Mouse (Mus musculus): Measurements from ENCODE around the gene Hoxb5. TPM values are rescaled to one million over a fixed set of nuclear protein-coding genes. Genes with fewer than 3 reads are reported as not detected.

Gene Hoxb5
- total RNA-seq, 2 experiments from 2014 or later: not detected

DNA sequence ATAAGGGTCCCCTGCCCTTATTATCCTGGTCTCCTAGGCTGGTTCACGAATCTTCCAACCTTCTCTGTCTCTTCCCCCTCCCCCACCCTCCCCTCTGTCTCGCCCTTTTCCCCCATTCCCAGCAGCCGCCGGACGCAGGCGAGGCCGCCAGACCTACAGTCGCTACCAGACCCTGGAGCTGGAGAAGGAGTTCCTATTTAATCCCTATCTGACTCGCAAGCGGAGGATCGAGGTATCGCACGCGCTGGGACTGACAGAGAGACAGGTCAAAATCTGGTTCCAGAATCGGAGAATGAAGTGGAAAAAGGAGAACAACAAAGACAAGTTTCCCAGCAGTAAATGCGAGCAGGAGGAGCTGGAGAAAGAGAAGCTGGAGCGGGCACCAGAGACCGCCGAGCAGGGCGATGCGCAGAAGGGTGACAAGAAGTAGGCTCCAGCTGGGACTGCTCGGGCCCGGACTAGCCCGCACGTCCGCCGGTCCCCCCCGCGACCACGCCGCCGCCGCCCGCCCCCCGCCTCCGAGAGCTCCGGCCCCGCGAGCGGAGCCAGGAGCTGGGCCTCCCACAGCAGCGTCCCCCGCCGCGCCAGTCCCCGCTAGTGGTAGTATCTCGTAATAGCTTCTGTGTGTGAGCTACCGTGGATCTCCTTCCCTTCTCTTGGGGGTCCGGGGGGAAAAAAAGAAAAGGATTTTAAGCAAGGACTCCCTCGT lies 18.9 kb upstream of the Hoxb5 start:
- intact Hi-C loops (cut with DNase I): no loop called here
- DNase-seq (ENCODE audit: extremely low spot score in 1 of 2, low spot score in 2 of 2): no peak
- no peak overlapping the region for H3K4me3 ChIP-seq
- peak; percentile 9 for TF ChIP-seq CTCF (IDR thresholded peaks at IDR 0.05)
- H3K27ac ChIP-seq: no peak overlapping the region

DNA sequence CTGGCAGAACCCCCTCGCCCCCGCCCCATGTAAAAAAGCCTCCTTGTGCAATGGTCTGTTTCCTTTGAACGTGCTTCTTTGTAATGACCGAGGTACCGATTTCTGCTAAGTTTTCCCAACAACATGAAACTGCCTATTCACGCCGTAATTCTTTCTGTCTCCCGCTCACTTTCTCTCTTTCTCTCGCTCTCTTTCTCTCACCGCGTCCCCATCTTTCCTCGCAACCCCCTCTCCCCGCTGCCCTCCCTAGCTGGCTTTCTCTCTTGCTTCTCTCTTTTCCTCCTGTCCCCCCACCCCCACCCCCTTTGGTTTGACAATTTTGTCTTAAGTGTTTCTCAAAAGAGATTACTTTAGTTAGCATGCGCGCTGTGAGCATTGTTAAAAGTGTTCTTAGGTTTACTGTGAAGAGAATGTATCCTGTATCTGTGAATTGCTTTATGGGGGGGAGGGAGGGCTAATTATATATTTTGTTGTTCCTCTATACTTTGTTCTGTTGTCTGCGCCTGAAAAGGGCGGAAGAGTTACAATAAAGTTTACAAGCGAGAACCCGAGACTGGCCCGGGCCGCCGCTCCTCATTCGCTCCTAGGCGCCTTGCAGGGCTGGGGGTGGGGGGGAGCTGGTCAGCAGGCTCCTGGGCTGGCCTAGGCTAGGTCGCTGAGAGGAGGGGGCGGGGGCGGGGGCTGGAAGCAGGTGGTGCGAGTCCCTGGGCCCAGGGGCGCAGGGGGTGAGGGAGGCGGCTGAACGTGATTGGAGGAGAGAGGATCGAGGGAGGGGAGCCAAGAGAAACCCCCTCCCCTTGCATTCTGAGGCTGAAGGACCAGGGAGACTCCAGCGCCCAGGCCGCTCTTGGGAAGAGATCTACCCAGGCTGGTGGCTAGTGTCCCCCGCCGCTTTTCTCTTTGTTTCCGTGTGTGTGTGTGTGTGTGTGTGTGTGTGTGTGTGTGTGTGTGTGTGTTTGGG lies 18.1 kb upstream of the Hoxb5 start:
- no peak for DNase-seq (ENCODE audit: extremely low spot score in 1 of 2, low spot score in 2 of 2)
- intact Hi-C loops (cut with DNase I): no loop called here
- Histone ChIP-seq H3K27ac (no peak overlapping the region), H3K4me3 (no peak overlapping the region)
- TF ChIP-seq CTCF (IDR thresholded peaks at IDR 0.05): no peak

DNA sequence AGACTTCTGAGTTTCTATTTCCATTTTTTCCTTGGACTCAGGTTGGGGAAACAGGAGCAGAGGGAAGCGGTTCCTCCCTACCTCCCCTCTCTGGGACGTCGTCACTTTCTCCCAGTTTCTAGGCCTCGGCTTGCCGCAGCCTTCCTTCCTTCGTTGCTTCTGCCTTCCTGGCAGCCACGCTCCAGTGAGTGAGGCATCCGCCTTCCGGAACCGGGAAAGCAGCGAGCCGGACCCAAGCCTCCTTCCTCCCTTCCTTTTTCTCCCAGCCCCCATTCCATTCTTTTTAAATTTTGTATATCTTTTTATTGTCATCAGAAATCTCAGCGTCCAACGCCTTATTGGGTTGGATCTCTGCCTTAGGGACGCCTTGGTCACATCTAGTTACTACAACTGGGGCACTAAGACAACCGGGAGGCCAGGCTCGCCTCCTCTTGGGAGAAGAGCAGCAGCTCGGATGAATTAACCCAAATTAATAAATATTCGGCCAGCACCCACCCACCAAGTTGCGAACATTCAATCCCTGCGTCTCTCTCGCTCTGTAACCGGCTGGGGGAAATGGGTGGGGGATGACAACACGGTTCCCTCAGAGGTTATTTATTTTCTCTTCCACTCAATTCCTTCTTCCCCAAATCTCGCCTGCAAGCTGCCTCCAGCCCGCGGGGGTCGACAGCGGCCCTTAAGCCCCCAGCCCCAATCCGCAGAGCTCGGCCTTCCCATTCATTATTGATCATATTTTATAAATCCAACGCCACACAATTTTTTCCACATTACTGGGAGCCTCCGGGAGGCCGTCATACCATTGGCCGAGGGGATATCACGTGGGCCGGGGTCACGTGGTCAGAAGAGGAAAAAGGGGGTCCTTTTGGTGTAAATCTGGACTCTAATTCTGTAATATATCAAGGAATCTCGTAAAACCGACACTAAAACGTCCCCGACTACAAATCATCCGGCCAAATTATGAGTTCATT lies 17.1 kb upstream of the Hoxb5 start, which contains the start of gene Hoxb7:
Gene Hoxb7, plus strand, starts transcription at position 853 of the 968 bp plus-strand sequence.
- DNase-seq (ENCODE audit: extremely low spot score in 1 of 2, low spot score in 2 of 2): no peak
- Histone ChIP-seq H3K27ac (no peak within 1 kb of the TSS), H3K4me3 (no peak within 1 kb of the TSS)
- no peak for TF ChIP-seq CTCF (IDR thresholded peaks at IDR 0.05)
- intact Hi-C loops (cut with DNase I): no loop called here

DNA sequence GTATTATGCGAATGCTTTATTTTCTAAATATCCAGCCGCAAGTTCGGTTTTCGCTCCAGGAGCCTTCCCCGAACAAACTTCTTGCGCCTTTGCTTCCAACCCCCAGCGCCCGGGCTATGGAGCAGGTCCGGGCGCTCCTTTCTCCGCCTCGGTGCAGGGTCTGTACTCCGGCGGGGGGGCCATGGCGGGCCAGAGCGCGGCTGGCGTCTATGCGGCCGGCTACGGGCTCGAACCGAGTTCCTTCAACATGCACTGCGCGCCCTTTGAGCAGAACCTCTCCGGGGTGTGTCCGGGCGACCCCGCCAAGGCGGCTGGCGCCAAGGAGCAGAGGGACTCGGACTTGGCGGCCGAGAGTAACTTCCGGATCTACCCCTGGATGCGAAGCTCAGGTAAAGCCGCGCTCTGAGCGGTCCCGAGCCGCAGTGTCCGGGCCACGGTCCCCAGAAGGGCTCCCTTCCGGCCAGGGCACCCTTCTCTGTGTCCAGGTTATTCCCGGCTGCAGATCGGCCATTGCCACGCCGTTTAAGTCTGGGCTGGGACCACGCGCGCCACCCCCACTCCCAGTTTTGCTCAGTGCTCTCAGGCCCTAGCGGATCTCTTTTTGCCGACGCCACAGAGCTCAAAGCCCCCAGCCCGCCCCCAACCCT lies 16.3 kb upstream of the Hoxb5 start:
- no peak for TF ChIP-seq CTCF (IDR thresholded peaks at IDR 0.05)
- no peak for DNase-seq (ENCODE audit: extremely low spot score in 1 of 2, low spot score in 2 of 2)
- Histone ChIP-seq H3K27ac (no peak overlapping the region), H3K4me3 (no peak overlapping the region)
- intact Hi-C loops (cut with DNase I): no loop called here

DNA sequence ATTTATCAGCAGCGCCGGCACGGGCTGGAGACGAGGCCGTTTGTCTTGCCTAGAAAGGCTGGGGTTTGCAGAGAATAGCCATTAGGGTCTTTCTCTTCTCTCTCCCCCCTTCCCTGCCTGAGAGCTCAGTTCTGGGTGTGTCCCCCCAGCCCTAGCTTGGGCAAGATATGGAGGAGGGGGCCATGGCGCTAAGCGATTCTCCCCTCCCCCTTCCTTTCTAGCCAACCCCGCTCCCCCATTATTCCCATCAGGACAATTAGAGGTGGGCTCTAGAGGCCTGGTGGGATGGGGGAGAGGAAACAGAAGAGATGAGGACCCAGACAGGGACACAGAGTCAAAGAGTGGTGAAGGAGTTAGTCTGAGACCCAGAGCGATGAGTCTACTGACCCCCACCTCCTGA lies 15.7 kb upstream of the Hoxb5 start:
- no peak for TF ChIP-seq CTCF (IDR thresholded peaks at IDR 0.05)
- no peak overlapping the region for H3K27ac ChIP-seq
- DNase-seq (ENCODE audit: extremely low spot score in 1 of 2, low spot score in 2 of 2): no peak
- no peak overlapping the region for H3K4me3 ChIP-seq
- intact Hi-C loops (cut with DNase I): no loop called here

DNA sequence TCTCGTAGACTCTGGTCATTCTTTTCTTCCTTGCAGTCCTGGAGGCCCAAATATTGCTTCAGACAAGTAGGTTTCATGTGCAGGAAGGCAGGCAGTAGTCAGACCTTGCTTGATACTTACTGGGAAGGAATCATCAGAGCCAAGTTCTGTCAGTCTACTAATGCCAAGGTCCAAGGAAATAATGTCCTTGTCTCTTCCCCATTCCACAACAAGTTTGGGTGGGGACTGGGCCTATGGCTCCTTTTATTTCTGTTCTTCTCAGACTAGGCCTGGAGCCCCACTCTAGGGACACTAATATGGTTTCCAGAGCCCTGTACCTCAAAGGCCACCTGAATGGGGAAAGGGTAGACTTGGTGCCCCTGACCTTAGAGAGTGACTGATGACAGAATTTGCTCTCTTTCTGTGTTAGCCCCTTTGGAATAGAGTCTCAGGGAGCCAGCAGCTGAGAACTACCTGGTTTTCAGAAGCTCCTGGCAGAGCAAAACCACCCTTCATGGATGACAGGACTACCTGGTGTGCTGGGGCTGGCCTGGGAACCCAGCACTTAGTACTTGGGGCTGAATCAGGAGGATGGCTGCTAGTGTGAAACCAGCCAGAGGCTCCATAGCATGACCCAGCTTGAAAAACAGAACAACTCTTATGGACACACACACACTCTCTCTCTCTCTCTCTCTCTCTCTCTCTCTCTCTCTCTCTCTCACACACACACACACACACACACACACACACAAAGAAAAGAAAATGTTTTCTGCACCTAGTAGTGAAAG lies 14.5 kb upstream of the Hoxb5 start:
- intact Hi-C loops (cut with DNase I): no loop called here

DNA sequence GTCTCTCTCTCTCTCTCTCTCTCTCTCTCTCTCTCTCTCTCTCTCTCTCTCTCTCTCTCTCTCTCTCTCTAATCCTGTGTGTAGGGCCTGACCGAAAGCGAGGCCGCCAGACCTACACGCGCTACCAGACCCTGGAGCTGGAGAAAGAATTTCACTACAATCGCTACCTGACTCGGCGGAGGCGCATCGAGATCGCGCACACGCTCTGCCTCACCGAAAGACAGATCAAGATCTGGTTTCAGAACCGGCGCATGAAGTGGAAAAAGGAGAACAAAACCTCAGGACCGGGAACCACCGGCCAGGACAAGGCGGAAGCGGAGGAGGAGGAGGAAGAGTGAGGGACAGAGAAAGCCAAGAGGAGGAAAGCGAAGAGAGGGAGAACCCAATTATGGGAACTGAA lies 13.8 kb upstream of the Hoxb5 start:
- intact Hi-C loops (cut with DNase I): no loop called here
- TF ChIP-seq CTCF (IDR thresholded peaks at IDR 0.05): no peak
- DNase-seq (ENCODE audit: extremely low spot score in 1 of 2, low spot score in 2 of 2): no peak
- H3K4me3 ChIP-seq: no peak overlapping the region
- no peak overlapping the region for H3K27ac ChIP-seq

More for the DNA sequence above, 14.5 kb upstream of the Hoxb5 start:
- H3K27ac ChIP-seq: no peak overlapping the region
- TF ChIP-seq CTCF (IDR thresholded peaks at IDR 0.05): no peak
- no peak for DNase-seq (ENCODE audit: extremely low spot score in 1 of 2, low spot score in 2 of 2)
- H3K4me3 ChIP-seq: no peak overlapping the region

DNA sequence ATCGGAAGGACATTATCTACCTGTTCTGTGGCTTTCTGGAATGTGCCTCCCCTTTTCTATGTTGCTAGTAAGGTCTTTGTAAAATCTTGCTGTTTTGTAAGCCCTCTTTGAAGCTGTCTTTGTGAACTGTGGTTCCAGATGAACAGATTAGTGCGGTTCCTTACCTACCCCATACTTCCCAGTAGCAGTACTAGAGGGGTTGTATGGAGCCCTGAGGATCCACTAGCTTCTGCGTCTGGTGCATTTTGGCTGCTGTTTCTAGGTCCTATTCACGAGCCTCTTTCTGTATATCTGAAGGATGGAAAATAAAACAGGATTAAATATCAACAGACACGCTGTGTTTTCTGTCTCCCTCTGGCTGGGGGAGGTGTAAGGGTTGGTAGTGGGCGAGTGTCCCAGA lies 13.3 kb upstream of the Hoxb5 start:
- no peak for DNase-seq (ENCODE audit: extremely low spot score in 1 of 2, low spot score in 2 of 2)
- Histone ChIP-seq H3K27ac (no peak overlapping the region), H3K4me3 (no peak overlapping the region)
- intact Hi-C loops (cut with DNase I): no loop called here
- TF ChIP-seq CTCF (IDR thresholded peaks at IDR 0.05): no peak

DNA sequence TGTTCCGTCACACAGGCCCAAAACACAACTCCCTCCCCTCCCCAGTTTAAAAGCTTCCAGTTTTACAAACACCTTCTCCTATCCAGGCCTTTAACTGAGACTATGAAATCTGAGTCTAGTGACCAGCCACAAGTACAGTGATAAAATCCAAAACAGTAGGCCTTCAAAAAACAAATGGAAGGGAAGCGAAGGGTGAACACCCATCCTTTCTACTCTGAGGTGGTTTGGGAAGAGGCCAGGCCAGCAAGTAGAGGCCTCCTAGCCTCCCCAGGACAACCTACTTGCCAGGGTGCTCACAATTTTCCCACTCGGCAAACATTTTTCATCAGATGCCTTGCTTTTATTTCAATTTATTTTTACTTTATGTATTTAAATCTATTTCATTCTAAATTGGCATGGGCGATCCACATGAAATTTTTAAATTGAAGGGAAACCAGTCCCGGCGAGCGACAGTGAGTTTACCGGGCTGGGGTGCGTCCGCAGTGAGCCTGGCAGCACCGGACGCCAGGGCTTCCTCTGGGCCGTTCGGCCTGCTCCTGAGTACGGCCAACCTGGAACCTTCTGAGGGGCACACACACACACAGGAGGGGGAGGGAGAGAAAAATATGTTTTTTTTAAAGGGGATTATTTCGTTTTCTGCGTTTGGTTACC lies 12.3 kb upstream of the Hoxb5 start:
- Histone ChIP-seq H3K27ac (no peak overlapping the region), H3K4me3 (no peak overlapping the region)
- intact Hi-C loops (cut with DNase I): no loop called here
- TF ChIP-seq CTCF (IDR thresholded peaks at IDR 0.05): no peak
- DNase-seq (ENCODE audit: extremely low spot score in 1 of 2, low spot score in 2 of 2): no peak

Measured in left cerebral cortex, adult 2 months (tissue).